Mouse (Mus musculus): ENCODE measurements around the gene Gpkow. TPM values are rescaled to one million over a fixed set of nuclear protein-coding genes. Genes with fewer than 3 reads are reported as not detected.

Gpkow gene
- total RNA-seq (2022) = 10 to 100 TPM; 32.9 to 36.4 (median 33.5) TPM

DNA sequence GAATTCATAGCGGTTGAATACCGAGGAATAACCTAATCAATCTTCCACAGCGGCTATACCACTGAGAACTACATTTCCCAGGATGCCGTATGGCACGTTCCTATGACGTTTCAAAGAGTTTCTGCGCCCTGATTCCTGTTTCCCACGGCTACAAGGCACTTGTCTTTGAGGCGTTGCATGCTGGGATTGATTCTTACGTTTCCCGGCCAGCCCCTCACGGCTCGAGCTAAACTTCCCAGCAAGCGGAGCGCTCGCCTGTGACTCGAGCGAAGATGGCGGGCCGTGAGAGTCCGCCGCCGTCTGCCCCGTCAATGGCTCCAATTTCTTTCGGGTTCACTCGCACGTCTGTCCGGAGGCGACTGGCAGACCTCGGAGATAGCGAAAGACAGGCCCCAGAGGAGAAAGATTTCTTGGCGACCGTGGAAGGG lies at the start of gene Gpkow:
Gpkow (plus strand) TSS at position 178 of the 428 bp plus-strand sequence.
- peak; percentile 49 to 86 for DNase-seq (ENCODE audit: low spot score in 2 of 2)

GRCm38 (mm10) chrX:7648671-7649304 lies 48.1 kb upstream of the Gpkow start:
- DNase-seq (ENCODE audit: low spot score in 2 of 2) = peak in 1 of 2 experiments; percentile 71

GRCm38 (mm10) chrX:7657221-7657639 lies 39.7 kb upstream of the Gpkow start, which contains the start of gene Prickle3:
TSS of gene Prickle3 (plus strand) at chrX:7657260.
- DNase-seq (ENCODE audit: low spot score in 2 of 2) = no peak

DNA sequence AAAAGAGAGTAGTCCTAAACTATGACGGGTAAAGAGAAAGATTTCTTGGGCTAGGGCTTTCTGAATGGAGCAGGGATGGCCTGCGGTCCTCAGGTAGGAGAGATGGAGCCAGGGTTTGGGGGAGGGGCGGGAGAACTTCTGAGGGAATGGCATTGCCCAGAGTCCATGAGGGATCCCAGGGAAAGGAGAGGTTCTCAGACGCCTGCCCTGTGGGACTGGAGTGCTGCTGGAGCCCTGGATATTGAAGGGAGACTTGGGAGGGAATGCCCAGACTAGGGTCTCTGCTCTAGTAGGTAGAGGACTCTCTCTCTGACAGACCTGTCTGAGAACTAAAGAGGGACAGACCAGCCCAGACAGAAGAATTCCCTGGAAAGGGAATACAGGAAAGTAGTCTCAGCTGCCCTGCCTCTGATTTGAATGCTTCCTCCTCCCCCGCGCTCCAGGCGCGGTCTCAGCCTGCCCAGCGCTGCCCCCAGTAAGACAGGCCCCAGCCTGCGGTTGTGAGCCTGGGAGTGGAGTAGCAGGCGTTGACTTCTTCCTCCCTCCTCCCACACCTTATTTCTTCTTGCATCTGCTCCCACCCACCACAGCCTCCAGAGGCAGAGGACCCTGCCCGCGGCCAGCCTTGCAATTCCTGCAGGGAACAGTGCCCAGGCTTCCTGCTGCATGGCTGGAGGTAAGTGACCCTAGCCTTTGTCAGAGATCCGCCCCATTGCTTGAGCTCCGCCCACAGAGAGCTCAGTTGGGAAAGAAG lies 38.7 kb upstream of the Gpkow start:
- no peak for DNase-seq (ENCODE audit: low spot score in 2 of 2)

DNA sequence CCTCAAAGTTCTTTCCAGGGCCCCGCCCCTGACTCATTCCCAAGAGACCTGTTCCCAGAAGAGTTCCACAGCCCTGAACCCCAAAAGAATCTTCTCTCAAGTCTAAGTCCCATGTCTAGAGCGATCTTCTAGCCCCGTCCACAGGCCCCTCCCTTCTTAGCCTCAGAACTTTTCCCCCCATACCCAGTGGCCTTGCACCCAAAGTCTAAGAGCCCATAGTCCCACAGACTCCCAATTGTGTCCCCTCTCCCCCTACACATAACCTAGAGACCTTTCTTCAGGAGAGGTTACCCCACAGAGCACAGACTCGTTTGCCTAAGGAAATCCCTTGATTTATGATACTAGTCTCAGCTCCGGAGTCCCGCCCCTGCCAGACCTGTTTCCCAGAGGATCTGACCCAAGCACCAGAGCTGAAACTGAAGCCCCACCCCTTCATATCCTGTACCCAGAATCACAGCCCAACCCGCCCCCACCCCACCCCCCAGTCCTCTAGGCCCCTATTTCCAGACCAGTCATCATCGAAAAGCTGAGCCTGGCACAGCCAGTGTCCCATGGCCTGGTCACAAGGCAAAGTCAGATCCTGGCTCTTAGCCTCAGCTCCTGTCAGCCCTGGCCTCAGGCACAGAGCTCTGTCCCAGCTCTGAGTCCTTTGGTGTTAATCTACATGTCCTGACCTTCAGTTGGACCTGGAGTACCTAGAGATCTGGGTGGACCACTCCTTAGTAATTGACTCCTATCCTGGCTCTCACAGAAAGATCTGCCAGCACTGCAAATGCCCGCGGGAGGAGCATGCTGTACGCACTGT lies 37.9 kb upstream of the Gpkow start:
- no peak for DNase-seq (ENCODE audit: low spot score in 2 of 2)

DNA sequence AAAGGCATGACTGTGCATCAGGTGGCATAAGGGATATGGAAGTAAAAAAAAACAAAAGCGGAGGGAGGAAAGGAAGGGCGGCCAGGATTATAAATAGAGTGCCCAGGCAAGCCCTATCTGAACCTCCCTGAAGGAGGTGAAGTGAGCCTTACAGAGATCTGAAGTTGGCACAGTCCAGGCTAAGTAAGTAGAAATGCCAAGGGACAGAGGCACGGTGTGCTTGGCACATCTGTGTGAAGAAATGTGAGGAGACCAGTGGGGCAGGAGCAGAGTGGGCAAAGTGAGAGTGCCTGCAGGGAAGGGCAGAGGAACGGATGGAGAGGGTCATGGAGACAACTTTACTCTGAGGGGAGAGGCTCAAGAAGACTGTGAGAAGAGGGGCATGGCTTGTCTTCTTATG lies 35.8 kb upstream of the Gpkow start:
- no peak for DNase-seq (ENCODE audit: low spot score in 2 of 2)

- DNase-seq (ENCODE audit: low spot score in 2 of 2) = no peak
Observed at GRCm38 (mm10) chrX:7662936-7663335, 34.0 kb upstream of the Gpkow start.

DNA sequence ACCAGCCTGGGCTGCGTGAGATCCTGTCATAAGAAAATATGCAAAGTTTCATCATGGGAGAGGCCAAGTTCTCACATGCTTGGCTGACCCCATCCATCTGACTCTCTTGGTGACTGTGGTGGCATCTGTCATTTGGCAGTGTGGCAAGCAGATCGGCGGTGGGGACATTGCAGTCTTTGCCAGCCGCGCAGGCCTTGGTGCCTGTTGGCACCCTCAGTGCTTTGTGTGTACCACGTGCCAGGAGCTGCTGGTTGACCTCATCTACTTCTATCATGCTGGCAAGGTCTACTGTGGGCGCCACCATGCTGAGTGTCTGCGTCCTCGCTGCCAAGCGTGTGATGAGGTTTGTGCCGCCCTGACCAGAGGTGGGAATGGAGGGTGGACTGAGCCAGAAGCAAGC lies 32.1 kb upstream of the Gpkow start:
- no peak for DNase-seq (ENCODE audit: low spot score in 2 of 2)

GRCm38 (mm10) chrX:7665739-7666502 lies 31.0 kb upstream of the Gpkow start:
- DNase-seq (ENCODE audit: low spot score in 2 of 2) = no peak

GRCm38 (mm10) chrX:7670390-7670881 lies 26.5 kb upstream of the Gpkow start:
- DNase-seq (ENCODE audit: low spot score in 2 of 2) = no peak

- DNase-seq (ENCODE audit: low spot score in 2 of 2) = no peak
Observed at GRCm38 (mm10) chrX:7670921-7671623, 25.9 kb upstream of the Gpkow start, which contains the start of gene Plp2. TSS of gene Plp2 (minus strand) at chrX:7671390.

GRCm38 (mm10) chrX:7672739-7673138 lies 24.2 kb upstream of the Gpkow start:
- no peak for DNase-seq (ENCODE audit: low spot score in 2 of 2)

- no peak for DNase-seq (ENCODE audit: low spot score in 2 of 2)
Observed at GRCm38 (mm10) chrX:7673578-7674281, 23.2 kb upstream of the Gpkow start.

GRCm38 (mm10) chrX:7674284-7675000 lies 22.5 kb upstream of the Gpkow start:
- no peak for DNase-seq (ENCODE audit: low spot score in 2 of 2)

DNA sequence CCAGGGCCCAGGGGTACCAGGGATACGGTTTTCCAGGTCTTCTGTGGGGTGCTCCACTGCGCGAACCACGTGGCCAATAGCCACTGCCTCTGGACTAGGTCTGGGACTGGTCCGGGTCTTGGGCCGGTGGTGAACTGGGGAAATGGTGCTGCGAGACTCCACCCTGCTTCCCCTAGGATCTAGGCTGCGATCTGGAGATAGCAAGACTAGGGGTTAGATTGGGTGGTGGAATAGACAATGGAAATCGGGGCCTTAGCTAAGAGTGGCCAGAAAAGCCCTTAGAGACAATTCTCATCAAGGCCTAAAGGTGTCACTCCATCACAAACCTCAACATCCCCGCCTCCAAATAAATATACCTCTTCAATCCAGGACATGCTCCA lies 21.9 kb upstream of the Gpkow start:
- no peak for DNase-seq (ENCODE audit: low spot score in 2 of 2)

DNA sequence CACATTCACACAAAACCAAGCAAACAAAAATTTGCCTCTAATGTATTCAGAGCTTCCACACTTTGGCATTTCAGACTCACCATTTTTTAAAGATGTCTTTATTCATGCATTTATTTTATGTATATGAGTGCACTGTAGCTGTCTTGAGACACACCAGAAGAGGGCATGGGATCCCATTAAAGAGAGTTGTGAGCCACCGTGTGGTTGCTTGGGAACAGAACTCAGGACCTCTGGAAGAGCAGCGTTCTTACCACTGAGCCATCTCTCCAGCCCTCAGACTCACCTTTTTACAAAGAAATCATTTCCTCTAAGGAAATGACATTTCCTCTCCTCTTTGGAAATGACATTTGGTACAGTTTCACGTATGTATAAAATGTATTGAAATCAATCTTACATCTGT lies 17.9 kb upstream of the Gpkow start:
- DNase-seq (ENCODE audit: low spot score in 2 of 2) = no peak

DNA sequence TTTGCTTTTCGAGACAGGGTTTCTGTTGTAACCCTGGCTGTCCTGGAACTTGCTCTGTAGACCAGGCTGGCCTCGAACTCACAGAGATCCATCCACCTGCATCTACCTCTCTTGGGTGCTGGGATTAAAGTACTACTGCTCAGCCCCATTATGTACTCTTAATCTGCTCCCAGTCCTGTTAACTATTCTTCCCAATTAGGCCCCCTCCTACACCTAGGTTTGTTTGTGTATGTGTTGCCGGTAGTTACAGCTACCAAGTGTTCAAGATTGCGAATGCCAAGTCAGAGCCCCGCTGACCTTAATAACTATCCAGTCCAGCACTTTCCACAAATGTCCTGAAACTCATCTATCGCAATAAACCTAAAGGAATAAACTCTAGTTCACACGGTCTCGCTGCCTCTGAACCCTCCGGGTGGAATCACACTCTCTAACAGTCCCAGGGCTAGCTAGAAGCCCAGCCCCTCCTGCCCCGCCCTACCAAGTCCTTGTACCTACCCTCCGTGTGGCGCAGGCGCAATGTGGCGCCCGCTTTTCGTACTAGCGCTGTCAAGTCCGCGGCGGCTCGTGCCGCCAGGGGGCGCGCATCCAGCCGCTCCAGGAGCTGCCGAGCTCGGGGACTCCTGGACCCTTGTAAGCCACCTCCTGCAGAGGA lies 17.4 kb upstream of the Gpkow start:
- DNase-seq (ENCODE audit: low spot score in 2 of 2) = peak; percentile 72 to 75

GRCm38 (mm10) chrX:7680057-7680412 lies 16.9 kb upstream of the Gpkow start:
- no peak for DNase-seq (ENCODE audit: low spot score in 2 of 2)

- DNase-seq (ENCODE audit: low spot score in 2 of 2) = no peak
Observed at GRCm38 (mm10) chrX:7680864-7681263, 16.1 kb upstream of the Gpkow start, which contains the start of gene Magix. TSS of gene Magix (minus strand) at chrX:7681251.
